In genomic region chr13:74767186-74767585, GRCm38 (mm10) we compare ENCODE assay signal across 23 mouse cellular contexts. TPM values are rescaled to one million over a fixed set of nuclear protein-coding genes. Genes with fewer than 3 reads are reported as not detected.
DNase-seq lines count a peak whose midpoint lies in the region; ATAC-seq and TF ChIP-seq lines count a peak whose summit lies in the region.
"Had no signal": no experiment of that assay in that cellular context is flagged by ENCODE, and none has a peak within 500 bp of the region (broad histone marks: within the 10 kb centered on the region; RNA-seq: fewer than 3 reads in every experiment).

No protein-coding gene starts in this region.

- no peak overlapping the region for H3ac ChIP-seq in myocyte (ENCODE audit: control insufficient read depth, insufficient read length)

- 31% methylated on average over 2 of the region's 2 CpGs for WGBS in lung, postnatal 0 days
- 65% methylated on average over 2 of the region's 2 CpGs for WGBS in heart, adult 2 months

- no peak for TF ChIP-seq POLR2A in myocyte (IDR thresholded peaks at IDR 0.05; ENCODE audit: insufficient read length, low read depth)
- no peak for TF ChIP-seq POLR2A in heart, adult 2 months (IDR thresholded peaks at IDR 0.05; ENCODE audit: insufficient read depth, low read depth, low read length)

- intact Hi-C loops in heart, adult 2 months (cut with DNase I), result no loop called here

- no peak for TF ChIP-seq CTCF in lung, postnatal 0 days (IDR thresholded peaks at IDR 0.05)
- TF ChIP-seq CTCF in heart, adult 2 months (IDR thresholded peaks at IDR 0.05), result no peak

- H3K4me2 ChIP-seq in lung, postnatal 0 days (replicated peaks; ENCODE audit: low read depth, low read length), result no peak overlapping the region
- H3K4me2 ChIP-seq in myocyte (ENCODE audit: low read depth), result peak overlapping the region; percentile 5
- H3K4me2 ChIP-seq: embryonic facial prominence, embryonic 15.5 days; forebrain, embryonic 15.5 days; heart, embryonic 13.5 days; hindbrain, embryonic 15.5 days had no signal

- no peak overlapping the region for H3K9ac ChIP-seq in lung, postnatal 0 days (replicated peaks; ENCODE audit: low read depth)
- no peak overlapping the region; the same call in 1 of the 2 replicates for H3K9ac ChIP-seq in heart, adult 2 months (ENCODE audit: low read depth, low read length)
- H3K9ac ChIP-seq: embryonic facial prominence, embryonic 15.5 days; forebrain, embryonic 15.5 days; heart, embryonic 13.5 days; hindbrain, embryonic 15.5 days had no signal

- TF ChIP-seq EP300 in lung, postnatal 0 days (IDR thresholded peaks at IDR 0.05), result peak; percentile 32; the same call in 1 of the 2 replicates
- TF ChIP-seq EP300 in heart, adult 2 months (IDR thresholded peaks at IDR 0.05; ENCODE audit: insufficient read depth, low read depth, low read length), result no peak

- no peaks in the 10 kb centered on the region for H3K9me3 ChIP-seq in erythroblast, embryonic 14.5 days (ENCODE audit: control insufficient read depth, low read length)
- H3K9me3 ChIP-seq in lung, postnatal 0 days (ENCODE audit: low read length), result no peaks in the 10 kb centered on the region
- H3K9me3 ChIP-seq: embryonic facial prominence, embryonic 15.5 days; forebrain, embryonic 15.5 days; heart, embryonic 13.5 days; hindbrain, embryonic 15.5 days had no signal

- peaks cover 43% of the 10 kb centered on the region for H3K4me1 ChIP-seq in erythroblast, embryonic 14.5 days (ENCODE audit: control insufficient read depth)
- no peaks in the 10 kb centered on the region for H3K4me1 ChIP-seq in lung, postnatal 0 days (ENCODE audit: insufficient read depth, low read depth, low read length)
- H3K4me1 ChIP-seq in brown adipose tissue, adult 24 weeks (ENCODE audit: control insufficient read depth, insufficient read depth, insufficient read length, low read length), result peaks cover 3% of the 10 kb centered on the region; the same call in 1 of the 2 replicates
- peaks cover 1% of the 10 kb centered on the region for H3K4me1 ChIP-seq in heart, adult 2 months (ENCODE audit: control insufficient read depth, insufficient read depth, low read length)
- H3K4me1 ChIP-seq: embryonic facial prominence, embryonic 15.5 days had no signal

- H3K79me2 ChIP-seq in myocyte (ENCODE audit: control insufficient read depth, insufficient read depth), result peaks cover 22% of the 10 kb centered on the region
- peaks cover 2% of the 10 kb centered on the region; the same call in 1 of the 2 replicates for H3K79me2 ChIP-seq in heart, adult 2 months (replicated peaks; ENCODE audit: control insufficient read depth, insufficient read depth, low read length)

- peak overlapping the region; percentile 19 for H3K4me3 ChIP-seq in erythroblast, embryonic 14.5 days (replicated peaks)
- H3K4me3 ChIP-seq in lung, postnatal 0 days (ENCODE audit: low read depth, low read length), result no peak overlapping the region
- no peak overlapping the region for H3K4me3 ChIP-seq in brown adipose tissue, adult 24 weeks (ENCODE audit: insufficient read depth, low read depth, low read length)
- H3K4me3 ChIP-seq in myocyte, result no peak overlapping the region
- no peak overlapping the region for H3K4me3 ChIP-seq in heart, adult 2 months
- H3K4me3 ChIP-seq: embryonic facial prominence, embryonic 15.5 days; forebrain, embryonic 15.5 days; heart, embryonic 13.5 days; hindbrain, embryonic 15.5 days had no signal

- H3K27me3 ChIP-seq in erythroblast, embryonic 14.5 days (ENCODE audit: control insufficient read depth), result no peaks in the 10 kb centered on the region
- no peaks in the 10 kb centered on the region for H3K27me3 ChIP-seq in lung, postnatal 0 days (replicated peaks; ENCODE audit: insufficient read depth, low read length)
- H3K27me3 ChIP-seq in myocyte (ENCODE audit: control insufficient read depth, insufficient read depth, insufficient read length), result no peaks in the 10 kb centered on the region
- no peaks in the 10 kb centered on the region for H3K27me3 ChIP-seq in heart, adult 2 months (ENCODE audit: control insufficient read depth, insufficient read depth, low read length)
- H3K27me3 ChIP-seq: CH12.LX; embryonic facial prominence, embryonic 15.5 days; forebrain, embryonic 15.5 days; heart, embryonic 13.5 days; hindbrain, embryonic 15.5 days; Patski had no signal

- ATAC-seq in erythroblast, adult 5-6 weeks (replicated peaks; ENCODE audit: low FRiP score, poor library complexity, severe bottlenecking), result no peak
- no peak for ATAC-seq in lung, postnatal 0 days
- ATAC-seq: activated CD4-positive, CD25-positive, alpha-beta regulatory T cell, adult 4 months; forebrain, embryonic 15.5 days; inflammation-experienced regulatory T-cells, adult 6 months; Patski had no signal

- peak; percentile 75 for DNase-seq in lung, postnatal 0 days (ENCODE audit: low spot score)
- DNase-seq in lung, postnatal 4 days, result no peak
- DNase-seq in heart, adult 2 months, result no peak
- no peak for DNase-seq in kidney, postnatal 4 days
- DNase-seq: adrenal gland, adult 2 months; adrenal gland, postnatal 25 days; cerebellum, adult 2 months; cerebellum, postnatal 14 days; embryo, embryonic 11 days; gastrocnemius, postnatal 14 days; heart, postnatal 36 days had no signal

- H3K27ac ChIP-seq in lung, postnatal 0 days (ENCODE audit: low read length), result no peak overlapping the region
- H3K27ac ChIP-seq in brown adipose tissue, adult 24 weeks (replicated peaks; ENCODE audit: low read depth, low read length), result peak overlapping the region; percentile 20; the same call in 1 of the 2 replicates
- H3K27ac ChIP-seq in heart, adult 2 months, result no peak overlapping the region
- H3K27ac ChIP-seq: embryonic facial prominence, embryonic 15.5 days; forebrain, embryonic 15.5 days; heart, embryonic 13.5 days; hindbrain, embryonic 15.5 days had no signal

- peaks cover 22% of the 10 kb centered on the region for H3K36me3 ChIP-seq in erythroblast, embryonic 14.5 days (ENCODE audit: control insufficient read depth)
- no peaks in the 10 kb centered on the region for H3K36me3 ChIP-seq in lung, postnatal 0 days (ENCODE audit: insufficient read depth, low read length)
- no peaks in the 10 kb centered on the region for H3K36me3 ChIP-seq in myocyte (ENCODE audit: control insufficient read depth, insufficient read depth)
- H3K36me3 ChIP-seq in heart, adult 2 months (ENCODE audit: control insufficient read depth, insufficient read depth, low read length), result peaks cover 15% of the 10 kb centered on the region
- H3K36me3 ChIP-seq: embryonic facial prominence, embryonic 15.5 days; forebrain, embryonic 15.5 days; heart, embryonic 13.5 days; hindbrain, embryonic 15.5 days had no signal

TF ChIP-seq in myocyte, 11 proteins besides CTCF, POLR2A, EP300 and RAD21:
- TF ChIP-seq CEBPB (IDR thresholded peaks at IDR 0.05; ENCODE audit: insufficient read depth, poor library complexity, severe bottlenecking), result no peak
- no peak for TF ChIP-seq SRF (IDR thresholded peaks at IDR 0.05; ENCODE audit: control insufficient read depth, insufficient read length, low read depth)
- no peak for TF ChIP-seq TCF3 (IDR thresholded peaks at IDR 0.05; ENCODE audit: insufficient read length, low read depth)
- TF ChIP-seq REST (IDR thresholded peaks at IDR 0.05; ENCODE audit: insufficient read depth, insufficient read length), result no peak
- TF ChIP-seq E2F4 (IDR thresholded peaks at IDR 0.05; ENCODE audit: insufficient read depth), result no peak
- no peak for TF ChIP-seq MYOG (IDR thresholded peaks at IDR 0.05; ENCODE audit: control insufficient read depth in 1 of 3, insufficient read depth in 1 of 3, insufficient read length in 2 of 3, low read depth in 2 of 3)
- TF ChIP-seq MYOD1 (IDR thresholded peaks at IDR 0.05; ENCODE audit: control insufficient read depth in 1 of 3, insufficient read length in 2 of 3, low read depth in 2 of 3), result no peak
- TF ChIP-seq POLR2AphosphoS2 (IDR thresholded peaks at IDR 0.05; ENCODE audit: insufficient read length, low read depth), result no peak
- no peak for TF ChIP-seq MAX (IDR thresholded peaks at IDR 0.05; ENCODE audit: low read depth)
- no peak for TF ChIP-seq USF1 (IDR thresholded peaks at IDR 0.05; ENCODE audit: low read depth)
- TF ChIP-seq TCF12 (IDR thresholded peaks at IDR 0.05; ENCODE audit: insufficient read depth, poor library complexity, severe bottlenecking), result no peak

RNA-seq across cellular contexts. Expression of gene Cast, which starts 41.4 kb away (rescaled TPM):
- polyA plus RNA-seq in erythroblast, embryonic 14.5 days (2012), result 1.6 and 2.7 TPM in 2 replicates
- 64.0 and 68.8 TPM in 2 replicates for total RNA-seq in erythroblast, adult 5-6 weeks (2015; ENCODE audit: low replicate concordance)
- total RNA-seq in erythroblast, adult 5-6 weeks (2017; ENCODE audit: low replicate concordance), result 139 and 213 TPM in 2 replicates
- 47.6 and 47.9 TPM in 2 replicates for polyA plus RNA-seq in lung, postnatal 0 days (2015; fragmentation: Nextera tagmentation; extraction: Ambion mirVana)
- 53.3 and 62.5 TPM in 2 replicates for polyA plus RNA-seq in brown adipose tissue, adult 24 weeks (2012; ENCODE audit: insufficient read depth, insufficient read length, missing spikeins)
- 32.4 TPM for polyA plus RNA-seq in myocyte (2012; fragmentation: generic; extraction: Trizol)
- 100 to 1,000 TPM; 102 to 115 TPM for total RNA-seq in heart, adult 2 months (2021)
- 18.9 and 32.2 TPM in 2 replicates for polyA plus RNA-seq in heart, adult 2 months (2012; rRNA removed)
